Mouse (Mus musculus) midbrain, embryonic 14.5 days (tissue): Measurements from ENCODE around the gene Cyp4a10. TPM values are rescaled to one million over a fixed set of nuclear protein-coding genes. Genes with fewer than 3 reads are reported as not detected.
"Not testable (repeated sequence)": the region's sequence is repeated elsewhere in the genome, so short reads cannot be mapped to it uniquely, and the experiment has no call there.

ENCODE experiments used
- ATAC-seq: fragments of 200-750 bp; cut with Nextera tagmentation; 2 replicates; pipeline ENCODE4 v1.8.0; 2017; ENCODE audit warnings: moderate number of reproducible peaks, moderate library complexity; ENCODE audit not compliant: low FRiP score, low TSS enrichment
- DNase-seq: peaks from one replicate; pipeline ENCODE4 v3.0.0-alpha.2; 2015
- H3K27ac ChIP-seq: fragments of 300-500 bp; sonication (generic); replicated peaks from 2 replicates; pipeline ENCODE4 v1.5.1; 2014; ENCODE audit warnings: mild to moderate bottlenecking, low read depth, low read length, moderate library complexity
- H3K27me3 ChIP-seq: fragments of 300-500 bp; sonication (generic); 2 replicates; pipeline ENCODE4 v1.6.1; 2014; ENCODE audit warnings: low read length, control low read depth, mixed read lengths; ENCODE audit not compliant: control insufficient read depth, insufficient read depth
- H3K36me3 ChIP-seq: fragments of 300-500 bp; sonication (generic); 2 replicates; pipeline ENCODE4 v1.6.1; 2014; ENCODE audit warnings: low read length, control low read depth; ENCODE audit not compliant: control insufficient read depth, insufficient read depth
- H3K4me1 ChIP-seq: fragments of 300-500 bp; sonication (generic); 2 replicates; pipeline ENCODE4 v1.6.1; 2014; ENCODE audit warnings: mild to moderate bottlenecking, antibody characterized with exemption, low read length, control low read depth; ENCODE audit not compliant: control insufficient read depth, insufficient read depth
- H3K4me2 ChIP-seq: fragments of 300-500 bp; sonication (generic); 2 replicates; pipeline ENCODE4 v1.6.1; 2014; ENCODE audit warnings: mild to moderate bottlenecking, low read length, moderate library complexity
- H3K4me3 ChIP-seq: fragments of 300-500 bp; sonication (generic); replicated peaks from 2 replicates; pipeline ENCODE4 v1.5.1; 2014; ENCODE audit warnings: low read depth, low read length
- H3K9ac ChIP-seq: fragments of 300-500 bp; sonication (generic); replicated peaks from 2 replicates; pipeline ENCODE4 v1.6.1; 2014; ENCODE audit warnings: mild to moderate bottlenecking, low read length, moderate library complexity
- H3K9me3 ChIP-seq: fragments of 300-500 bp; sonication (generic); 2 replicates; pipeline ENCODE4 v1.6.1; 2016; ENCODE audit warnings: low read length, control low read depth, mixed read lengths; ENCODE audit not compliant: control insufficient read depth
- WGBS: fragments of 180-500 bp; shearing (Covaris S2); extraction: QIAGEN DNeasy Blood & Tissue Kit; methylation state at CpG from one replicate; pipeline ENCODE4 v1.1.7; 2014; 5-methylcytosine and 5-hydroxymethylcytosine counted together
- polyA plus RNA-seq: library from polyadenylated mRNA; unstranded; fragments of >200 nt; fragmentation: Nextera tagmentation; extraction: Ambion mirVana; gene quantifications from 2 replicates; pipeline ENCODE4 v1.2.1, GENCODE M21; 2014

Cyp4a10 gene
- polyA plus RNA-seq, 1 experiment from 2014 or later: not detected

- Histone ChIP-seq H3K9ac (no peak overlapping the region), H3K27ac (no peak overlapping the region), H3K4me3 (no peak overlapping the region), H3K4me1 (no peaks in the 10 kb centered on the region), H3K27me3 (no peaks in the 10 kb centered on the region), H3K4me2 (no peak overlapping the region), H3K9me3 (no peaks in the 10 kb centered on the region), H3K36me3 (no peaks in the 10 kb centered on the region)
- DNase-seq (no peak), ATAC-seq (no peak)
- WGBS: 20% methylated on average over 1 of the region's 1 CpGs
These were observed 27.0 kb downstream of the Cyp4a10 start for GRCm38 (mm10) chr4:115545101-115545500.

GRCm38 (mm10) chr4:115546141-115546828, 28.2 kb downstream of the Cyp4a10 start:
- Histone ChIP-seq H3K4me3 (no peak overlapping the region), H3K9ac (no peak overlapping the region), H3K9me3 (no peaks in the 10 kb centered on the region), H3K27ac (no peak overlapping the region), H3K36me3 (no peaks in the 10 kb centered on the region), H3K27me3 (no peaks in the 10 kb centered on the region), H3K4me2 (no peak overlapping the region), H3K4me1 (no peaks in the 10 kb centered on the region)
- 88% methylated on average over 2 of the region's 2 CpGs for WGBS
- DNase-seq: no peak
- no peak for ATAC-seq

- 91% methylated on average over 3 of the region's 3 CpGs for WGBS
- no peak for ATAC-seq
- no peak overlapping the region for H3K4me3 ChIP-seq
- no peaks in the 10 kb centered on the region for H3K9me3 ChIP-seq
- H3K27ac ChIP-seq: no peak overlapping the region
- no peaks in the 10 kb centered on the region for H3K36me3 ChIP-seq
- no peaks in the 10 kb centered on the region for H3K27me3 ChIP-seq
- no peak overlapping the region for H3K9ac ChIP-seq
- no peak overlapping the region for H3K4me2 ChIP-seq
- no peaks in the 10 kb centered on the region for H3K4me1 ChIP-seq
- no peak for DNase-seq
These were observed 34.7 kb downstream of the Cyp4a10 start for GRCm38 (mm10) chr4:115552726-115553125.

- Histone ChIP-seq H3K36me3 (no peaks in the 10 kb centered on the region), H3K27ac (no peak overlapping the region), H3K9me3 (no peaks in the 10 kb centered on the region), H3K4me3 (no peak overlapping the region), H3K4me2 (no peak overlapping the region), H3K4me1 (no peaks in the 10 kb centered on the region), H3K9ac (no peak overlapping the region), H3K27me3 (no peaks in the 10 kb centered on the region)
- DNase-seq (no peak), ATAC-seq (no peak)
- WGBS: 63% methylated on average over 2 of the region's 2 CpGs
These were observed 37.4 kb downstream of the Cyp4a10 start for GRCm38 (mm10) chr4:115555513-115555912.

GRCm38 (mm10) chr4:115557861-115558561, 39.9 kb downstream of the Cyp4a10 start:
- WGBS: 49% methylated on average over 4 of the region's 4 CpGs

GRCm38 (mm10) chr4:115561236-115561635, 43.2 kb downstream of the Cyp4a10 start:
- not testable (repeated sequence) for H3K9ac ChIP-seq, H3K36me3 ChIP-seq, ATAC-seq, H3K4me2 ChIP-seq, H3K4me1 ChIP-seq, H3K27me3 ChIP-seq, DNase-seq, H3K9me3 ChIP-seq, H3K27ac ChIP-seq, H3K4me3 ChIP-seq
- WGBS: 57% methylated on average over 5 of the region's 5 CpGs

More at GRCm38 (mm10) chr4:115557861-115558561, 39.9 kb downstream of the Cyp4a10 start:
- no peak overlapping the region for H3K4me2 ChIP-seq
- DNase-seq (no peak), ATAC-seq (no peak)
- H3K36me3 ChIP-seq: no peaks in the 10 kb centered on the region
- no peaks in the 10 kb centered on the region for H3K9me3 ChIP-seq
- H3K27ac ChIP-seq: no peak overlapping the region
- H3K4me3 ChIP-seq: no peak overlapping the region
- H3K9ac ChIP-seq: no peak overlapping the region
- H3K27me3 ChIP-seq: no peaks in the 10 kb centered on the region
- H3K4me1 ChIP-seq: no peaks in the 10 kb centered on the region

GRCm38 (mm10) chr4:115563401-115563800, 45.3 kb downstream of the Cyp4a10 start, which contains the start of gene Cyp4a31:
Gene Cyp4a31 (plus strand): TSS chr4:115563649.
- H3K9me3 ChIP-seq: no peaks in the 10 kb centered on the region
- H3K27me3 ChIP-seq: no peaks in the 10 kb centered on the region
- no peaks in the 10 kb centered on the region for H3K36me3 ChIP-seq
- 86% methylated on average over 3 of the region's 3 CpGs for WGBS
- no peak within 1 kb of the TSS for H3K27ac ChIP-seq
- DNase-seq (no peak), ATAC-seq (no peak)
- no peak within 1 kb of the TSS for H3K4me3 ChIP-seq
- no peaks in the 10 kb centered on the region for H3K4me1 ChIP-seq
- H3K4me2 ChIP-seq: no peak within 1 kb of the TSS
- H3K9ac ChIP-seq: no peak within 1 kb of the TSS

GRCm38 (mm10) chr4:115564469-115565225, 46.6 kb downstream of the Cyp4a10 start:
- not testable (repeated sequence) for H3K4me2 ChIP-seq, H3K27ac ChIP-seq, H3K4me1 ChIP-seq, ATAC-seq, H3K27me3 ChIP-seq, H3K36me3 ChIP-seq, H3K4me3 ChIP-seq, H3K9ac ChIP-seq, H3K9me3 ChIP-seq, DNase-seq
- 89% methylated on average over 6 of the region's 6 CpGs for WGBS
